Mouse (Mus musculus) left cerebral cortex, postnatal 10 days (tissue): ENCODE measurements at regions not wholly inside any gene's neighbourhood (a gene's known extent, or its start where the extent isn't known, plus 50 kb on each side); places are given as distances from the start of the nearest gene placed in this dataset.

Experiments used
- DNase-seq, 2 experiments: peaks; one replicate each; pipeline ENCODE4 v3.0.0; 2021 to 2022; ENCODE audit warnings: low spot score in 2 of 2, mixed read lengths in 1 of 2; ENCODE audit errors: extremely low spot score in 1 of 2
- intact Hi-C: fragments of 180-260 bp; cut with DNase I; formaldehyde crosslinking; loops from one replicate; pipeline ENCODE4 v1.15.1; 2025

DNA sequence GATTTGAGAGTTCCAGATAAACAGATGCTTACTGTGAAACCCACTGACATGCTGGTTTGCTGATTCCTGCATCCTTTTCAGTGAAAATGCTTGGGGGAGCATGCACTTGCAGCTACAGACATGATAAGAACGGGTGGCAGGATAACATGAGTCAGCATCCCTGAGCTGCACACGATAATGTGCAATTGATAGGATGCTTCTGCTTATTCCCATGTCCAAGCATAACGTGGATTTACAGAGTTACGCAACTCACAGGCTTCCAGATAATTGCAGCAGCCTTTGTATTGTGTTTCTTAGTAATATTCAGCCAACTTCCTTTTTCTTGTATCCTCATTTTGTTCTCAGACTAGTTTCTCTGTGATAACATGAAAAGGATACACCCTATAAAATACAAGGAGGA is 245.7 kb downstream of the Flrt2 start:
- intact Hi-C loops: no loop called here
- DNase-seq: no peak

- intact Hi-C loops: no loop called here
These were observed 248.5 kb downstream of the Flrt2 start for GRCm38 (mm10) chr12:95940465-95941012.

DNA sequence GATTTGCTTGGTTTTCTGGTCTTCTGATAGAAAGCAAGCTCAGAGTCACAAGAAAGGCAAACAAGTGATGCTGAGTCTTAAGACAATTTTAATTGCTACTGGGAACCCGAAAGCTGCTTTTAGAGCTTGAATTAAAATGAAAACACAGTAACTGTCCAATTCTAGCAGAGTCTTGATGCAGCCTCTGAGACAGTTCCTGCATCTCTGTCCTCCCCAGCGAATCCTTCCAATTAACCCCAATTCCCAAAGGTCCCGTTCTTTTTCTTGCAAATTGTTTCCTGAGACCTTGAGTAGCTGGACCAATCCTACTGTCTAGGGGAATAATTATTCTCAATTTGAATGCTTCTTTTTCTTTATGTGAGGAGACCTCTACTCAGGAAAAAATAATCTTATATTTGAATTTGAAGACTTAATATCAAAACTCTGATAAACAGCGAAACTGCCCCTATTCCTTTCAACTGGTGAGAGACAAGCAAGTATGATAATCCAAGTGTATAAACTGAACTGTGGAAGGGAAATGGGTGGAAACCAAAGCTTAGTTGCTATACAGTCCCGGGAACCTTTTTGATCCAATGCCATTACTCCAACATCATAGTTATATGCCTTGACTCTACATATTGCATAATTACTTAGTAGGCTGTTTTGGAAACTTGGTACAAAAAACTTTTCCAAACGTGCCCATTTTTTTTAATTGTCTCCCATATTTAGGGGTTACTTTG is 267.9 kb downstream of the Flrt2 start:
- intact Hi-C loops: no loop called here
- DNase-seq: no peak

More at GRCm38 (mm10) chr12:95940465-95941012, 248.5 kb downstream of the Flrt2 start:
- no peak for DNase-seq

DNA sequence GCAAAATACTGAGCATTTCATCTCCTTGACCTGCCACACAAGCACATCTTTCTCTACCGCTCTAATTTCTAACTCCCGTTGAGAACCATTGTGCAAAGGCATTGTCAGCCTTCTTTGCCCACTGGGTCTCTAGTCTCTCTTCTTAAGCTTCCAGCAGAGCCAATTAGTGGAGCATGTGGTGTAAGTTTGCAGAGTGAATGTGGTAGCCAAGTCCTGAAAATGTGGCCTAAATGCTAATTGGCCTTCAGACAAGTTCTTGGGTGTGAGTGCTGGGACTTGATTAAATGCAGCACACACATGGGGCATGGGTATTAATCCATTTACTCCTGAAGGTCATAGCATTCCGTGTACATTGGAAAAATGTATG is 268.5 kb downstream of the Flrt2 start:
- intact Hi-C loops: no loop called here
- no peak for DNase-seq

GRCm38 (mm10) chr12:95962817-95963216 is 270.8 kb downstream of the Flrt2 start:
- DNase-seq: no peak
- intact Hi-C loops: no loop called here

- DNase-seq: no peak
- intact Hi-C loops: no loop called here
These were observed 296.8 kb downstream of the Flrt2 start for GRCm38 (mm10) chr12:95988669-95989288.

GRCm38 (mm10) chr12:95994963-95995362 is 302.9 kb downstream of the Flrt2 start:
- intact Hi-C loops: no loop called here
- no peak for DNase-seq

- no peak for DNase-seq
- intact Hi-C loops: no loop called here
These were observed 338.2 kb downstream of the Flrt2 start for GRCm38 (mm10) chr12:96030180-96030579.

- intact Hi-C loops: no loop called here
- DNase-seq: no peak
These were observed 383.3 kb downstream of the Flrt2 start for GRCm38 (mm10) chr12:96075365-96075764.

GRCm38 (mm10) chr12:96090995-96091394 is 399.0 kb downstream of the Flrt2 start:
- DNase-seq: no peak
- intact Hi-C loops: no loop called here

DNA sequence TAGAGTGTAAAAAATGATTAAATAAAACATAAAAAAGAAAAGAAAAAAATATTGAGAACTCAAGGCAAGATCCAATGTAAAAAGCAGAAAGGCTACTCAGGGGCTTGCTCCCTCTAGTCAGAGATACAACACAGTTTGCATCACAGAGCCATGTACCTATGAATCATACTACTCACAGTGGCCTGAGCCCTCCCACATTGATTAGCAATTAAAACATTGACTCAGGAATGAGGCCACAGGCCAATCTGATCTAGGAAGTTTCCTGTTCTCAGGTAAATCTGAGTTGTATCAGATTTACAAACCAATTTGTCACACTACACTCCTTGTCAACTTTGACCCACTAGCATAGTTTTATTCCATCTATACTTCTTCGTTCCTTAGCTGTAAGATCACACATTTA is 414.2 kb downstream of the Flrt2 start:
- intact Hi-C loops: no loop called here
- DNase-seq: no peak

DNA sequence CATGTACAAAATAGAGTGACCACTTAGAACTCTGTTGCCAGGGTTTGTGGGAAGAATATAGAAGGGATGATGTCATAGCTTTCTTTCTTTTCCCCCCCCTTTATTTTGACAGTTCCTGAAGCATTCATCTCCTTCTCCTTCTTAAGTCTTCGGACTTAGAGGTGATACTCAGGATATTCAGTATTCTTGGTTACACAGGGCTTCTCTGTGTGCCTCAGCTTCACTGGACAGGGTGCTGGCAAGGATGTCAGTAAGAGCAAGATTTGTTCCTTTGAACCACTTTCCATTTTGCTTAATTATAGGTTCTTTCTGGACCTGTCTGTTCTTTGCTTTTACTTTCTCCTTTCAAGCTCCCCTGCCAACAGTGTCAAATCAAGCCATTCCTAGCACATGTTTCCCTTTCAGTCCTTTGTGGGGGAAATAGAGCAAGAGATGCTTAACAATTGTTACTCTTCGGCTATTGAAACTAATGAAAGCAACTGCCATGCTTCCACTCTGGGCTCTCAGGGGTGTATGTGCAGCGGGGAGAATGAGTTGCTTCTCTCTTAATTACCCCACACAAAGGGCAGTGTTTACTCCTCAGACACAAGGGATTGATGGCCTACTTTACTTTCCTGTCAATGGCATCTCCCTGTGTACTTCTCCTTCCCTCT is 422.8 kb downstream of the Flrt2 start:
- no peak for DNase-seq

GRCm38 (mm10) chr12:96117553-96117952 is 425.5 kb downstream of the Flrt2 start:
- intact Hi-C loops: no loop called here
- DNase-seq: no peak

More for the DNA sequence above, 422.8 kb downstream of the Flrt2 start:
- intact Hi-C loops: no loop called here

DNA sequence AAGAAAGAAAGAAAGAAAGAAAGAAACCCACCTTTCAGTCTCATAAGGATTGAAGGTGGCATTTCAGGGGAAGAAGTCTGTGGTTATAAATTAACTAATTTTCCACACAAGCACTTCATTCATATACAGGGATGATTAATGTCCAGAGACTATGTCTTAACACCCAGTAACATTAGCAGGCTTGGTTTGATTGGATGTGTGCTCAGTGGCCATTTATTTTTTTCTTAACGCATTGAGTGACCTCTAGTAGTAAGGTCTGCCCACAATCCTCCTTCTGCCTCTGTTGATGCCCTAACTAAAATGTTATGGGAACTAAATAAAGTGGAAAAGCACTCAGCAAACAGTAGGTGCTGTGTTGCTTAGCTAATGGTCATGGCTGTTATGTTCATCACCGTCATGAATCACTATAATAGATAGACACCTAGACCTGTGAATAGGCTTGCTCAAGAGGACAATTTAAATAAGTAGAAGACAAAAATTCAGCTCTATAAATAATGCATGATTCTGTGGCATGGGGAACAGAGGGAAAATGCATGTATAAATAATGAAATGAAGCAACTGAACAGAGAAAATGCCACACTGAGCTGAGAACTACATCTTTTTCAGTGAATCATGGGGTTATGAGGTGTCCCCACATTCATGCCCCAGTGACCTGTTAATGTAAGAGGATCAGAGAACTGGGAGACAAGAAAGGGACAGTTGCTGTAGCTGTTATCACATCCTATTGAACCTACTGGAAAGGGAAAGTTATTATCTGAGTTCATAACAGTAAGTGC is 432.3 kb downstream of the Flrt2 start:
- intact Hi-C loops: no loop called here
- no peak for DNase-seq

- intact Hi-C loops: no loop called here
- DNase-seq: no peak
These were observed 437.9 kb downstream of the Flrt2 start for GRCm38 (mm10) chr12:96129870-96130454.

DNA sequence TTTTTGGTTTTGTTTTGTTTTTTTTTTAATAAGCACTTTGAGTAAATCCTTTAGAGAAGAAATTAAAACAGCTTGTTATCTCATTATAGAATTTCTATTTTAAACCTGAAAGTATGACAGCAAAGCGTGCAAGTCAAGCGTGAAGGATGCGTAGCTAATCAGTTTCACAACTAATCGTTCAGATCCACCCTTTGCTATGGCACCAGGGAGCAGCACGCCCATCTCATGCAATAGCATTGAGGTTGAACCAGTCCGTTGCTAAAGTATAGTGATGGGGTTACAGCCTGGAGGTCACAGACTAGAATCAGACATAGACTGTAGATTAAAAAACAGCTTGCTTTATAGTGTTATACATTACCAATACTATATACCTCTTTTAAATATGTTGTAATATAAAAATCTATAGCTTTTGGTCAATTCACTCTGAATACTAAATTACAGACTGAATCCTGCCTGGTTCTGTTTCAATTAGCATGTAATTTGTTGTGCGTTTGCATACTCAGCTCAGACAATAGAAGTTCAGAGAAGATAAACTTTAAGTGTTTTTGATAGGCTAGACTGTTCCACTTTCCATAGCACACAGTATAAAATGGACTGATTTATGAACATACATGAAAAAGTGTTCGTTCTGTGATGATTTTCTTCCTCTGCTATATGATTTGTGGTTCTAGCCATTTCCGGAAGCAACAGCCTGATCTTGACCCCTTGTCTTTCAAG is 438.9 kb downstream of the Flrt2 start:
- DNase-seq: no peak
- intact Hi-C loops: no loop called here

DNA sequence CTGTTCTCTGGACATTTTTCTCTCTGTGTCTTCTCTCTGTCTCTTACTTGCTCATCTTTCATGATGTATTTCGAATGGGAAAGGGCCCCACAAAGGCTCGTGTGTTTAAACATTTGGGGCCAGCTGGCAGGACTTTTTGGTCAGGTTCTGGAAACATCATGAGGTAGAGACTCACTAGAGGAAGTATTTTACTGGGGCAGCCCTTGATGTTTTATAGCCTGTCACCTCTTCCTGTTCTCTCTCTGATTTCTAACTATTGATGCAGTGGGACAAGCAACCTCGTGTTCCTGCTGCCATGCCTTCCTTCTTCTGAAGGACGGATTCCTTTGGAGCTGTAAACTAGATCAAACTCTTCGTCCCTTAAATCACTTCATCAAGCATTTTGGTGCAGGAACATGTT is 442.1 kb downstream of the Flrt2 start:
- DNase-seq: no peak
- intact Hi-C loops: no loop called here

DNA sequence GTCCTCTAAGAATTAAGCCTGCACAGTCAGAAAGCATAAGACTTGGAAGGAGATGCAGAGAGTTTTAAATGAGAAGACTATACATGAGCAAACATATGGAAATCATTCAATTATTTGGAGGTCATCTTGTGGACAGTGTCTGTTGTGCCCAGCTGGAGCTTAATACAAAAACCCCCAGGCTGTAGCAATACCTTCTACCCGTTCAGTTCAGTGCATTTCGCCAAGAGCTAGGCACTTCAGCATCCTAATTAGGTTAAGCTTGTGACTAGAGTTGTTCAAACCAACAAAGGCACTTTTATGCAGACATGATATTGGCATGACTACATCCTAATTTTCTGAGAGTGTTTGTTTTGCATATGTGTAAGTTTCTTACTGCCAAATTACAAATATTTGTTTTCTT is 449.7 kb downstream of the Flrt2 start:
- no peak for DNase-seq
- intact Hi-C loops: no loop called here
